Comparison of ENCODE assay signal across 8 mouse cellular contexts in the genomic region with DNA sequence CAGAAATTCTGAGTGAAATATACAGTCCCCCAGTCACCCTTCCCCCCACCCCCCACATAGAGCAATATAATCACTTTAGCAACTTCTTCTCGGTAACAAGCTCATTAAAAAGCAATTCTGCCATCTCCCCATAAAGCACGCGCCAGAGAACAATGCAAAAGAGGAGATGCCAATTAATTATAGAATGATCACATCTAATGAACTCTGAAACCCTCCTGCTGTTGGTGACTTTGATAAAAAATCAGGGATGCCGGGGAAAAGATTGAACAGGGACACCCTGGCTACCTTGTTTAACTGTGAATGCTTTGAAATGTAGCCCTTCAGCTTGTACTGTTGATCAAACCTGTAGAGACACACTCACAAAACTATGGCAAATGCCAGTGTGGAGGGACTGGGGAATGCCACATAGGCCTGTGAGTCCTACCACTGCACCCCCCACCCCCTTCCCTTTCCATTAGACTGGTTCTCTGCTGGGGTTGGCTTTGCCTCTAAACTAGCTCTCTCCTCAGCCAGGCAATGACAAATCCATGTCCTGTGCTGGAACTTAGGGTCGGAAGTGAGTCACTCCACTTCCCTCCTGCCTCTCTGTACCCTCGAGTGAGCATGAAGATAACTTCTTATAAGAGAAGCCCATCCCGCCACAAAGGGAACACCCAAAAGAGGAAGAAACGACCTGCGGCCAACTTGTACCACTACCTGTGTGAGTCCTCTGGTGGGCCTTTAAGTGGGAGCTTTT. TPM values are rescaled to one million over a fixed set of nuclear protein-coding genes. Genes with fewer than 3 reads are reported as not detected.
DNase-seq lines count a peak whose midpoint lies in the region; ATAC-seq and TF ChIP-seq lines count a peak whose summit lies in the region.

No protein-coding gene starts in this region.

- ATAC-seq in hindbrain, embryonic 12.5 days (ENCODE audit: low FRiP score): 0 out of 2 replicates have a peak, but pooled peaks have one; percentile 44

- no peak overlapping the region for H3K9ac ChIP-seq in hindbrain, embryonic 12.5 days

- peaks cover 10% of the 10 kb centered on the region for H3K36me3 ChIP-seq in hindbrain, embryonic 12.5 days
- peaks cover 18% of the 10 kb centered on the region; the same call in 1 of the 2 replicates for H3K36me3 ChIP-seq in thymus, adult 2 months (ENCODE audit: control insufficient read depth, insufficient read depth, low read length)

- DNase-seq in kidney, adult 18-20 months: peak; percentile 38
- no peak for DNase-seq in kidney, postnatal 4 days
- DNase-seq in brain, embryonic 14.5 days (ENCODE audit: low read depth): peak; percentile 57
- peak; percentile 32 for DNase-seq in lung, postnatal 14 days
- no peak for DNase-seq in thymus, postnatal 36 days
- DNase-seq in left cerebral cortex, adult 18-20 months (ENCODE audit: low spot score in 2 of 2): no peak
- no peak for DNase-seq in thymus, adult 2 months

- H3K4me1 ChIP-seq in hindbrain, embryonic 12.5 days: peaks cover 19% of the 10 kb centered on the region
- peaks cover 10% of the 10 kb centered on the region for H3K4me1 ChIP-seq in thymus, adult 2 months (replicated peaks; ENCODE audit: control insufficient read depth, insufficient read depth, low read length)

- H3K27me3 ChIP-seq in hindbrain, embryonic 12.5 days: no peaks in the 10 kb centered on the region
- H3K27me3 ChIP-seq in thymus, adult 2 months (ENCODE audit: control insufficient read depth, insufficient read depth, low read length): no peaks in the 10 kb centered on the region

- TF ChIP-seq CTCF in brain, embryonic 14.5 days (IDR thresholded peaks at IDR 0.05; ENCODE audit: borderline replicate concordance, extremely low read depth, insufficient read depth, insufficient read length): no peak
- TF ChIP-seq CTCF in thymus, adult 2 months (IDR thresholded peaks at IDR 0.05; ENCODE audit: borderline replicate concordance, control insufficient read depth, extremely low read depth, insufficient read depth, low read length, poor library complexity): no peak

- no peaks in the 10 kb centered on the region for H3K9me3 ChIP-seq in hindbrain, embryonic 12.5 days (replicated peaks)

- WGBS in hindbrain, embryonic 12.5 days: 77% methylated on average over 9 of the region's 9 CpGs
- WGBS in thymus, adult 2 months: 63% methylated on average over 9 of the region's 9 CpGs

- no peak overlapping the region for H3K4me3 ChIP-seq in hindbrain, embryonic 12.5 days
- H3K4me3 ChIP-seq in thymus, adult 2 months (ENCODE audit: control insufficient read depth, insufficient read depth, low read length): no peak overlapping the region

- peak overlapping the region; percentile 66; the same call in 1 of the 2 replicates for H3K27ac ChIP-seq in hindbrain, embryonic 12.5 days
- no peak overlapping the region for H3K27ac ChIP-seq in thymus, adult 2 months (ENCODE audit: control insufficient read depth, insufficient read depth, low read length)

- no peak overlapping the region for H3K4me2 ChIP-seq in hindbrain, embryonic 12.5 days (replicated peaks)

- no peak for TF ChIP-seq POLR2A in brain, embryonic 14.5 days (IDR thresholded peaks at IDR 0.05; ENCODE audit: borderline replicate concordance, extremely low read depth, insufficient read depth, insufficient read length, poor library complexity, severe bottlenecking)
- TF ChIP-seq POLR2A in thymus, adult 2 months (IDR thresholded peaks at IDR 0.05; ENCODE audit: control insufficient read depth, extremely low read depth, insufficient read depth, low read length, poor library complexity): no peak

RNA-seq across cellular contexts. Expression of a gene that starts 43.9 kb away (rescaled TPM):
- polyA plus RNA-seq in brain, embryonic 14.5 days (2012; rRNA removed): 25.8 and 42.7 TPM in 2 replicates
- polyA plus RNA-seq in hindbrain, embryonic 12.5 days (2016; fragmentation: Nextera tagmentation; extraction: Ambion mirVana): 53.2 and 53.4 TPM in 2 replicates
- total RNA-seq in left cerebral cortex, adult 18-20 months (2021): 10 to 100 TPM; 36.9 to 38.5 TPM
- polyA plus RNA-seq in thymus, adult 2 months (2012; rRNA removed): 31.7 and 36.3 TPM in 2 replicates

Comparison
In these comparisons a context has a peak if more than half of its experiments do, and no peak if none do; other contexts are left out.
1. DNase-seq: peak in kidney, adult 18-20 months (single experiment), brain, embryonic 14.5 days (single experiment) and lung, postnatal 14 days (single experiment); none in kidney, postnatal 4 days (0 of 2), thymus, postnatal 36 days (0 of 2), left cerebral cortex, adult 18-20 months (0 of 2) and thymus, adult 2 months (single experiment).